Mouse (Mus musculus) retina, postnatal 1 day (tissue): Measurements from ENCODE around the gene Fam169b.
"Not testable (repeated sequence)": the region's sequence is repeated elsewhere in the genome, so short reads cannot be mapped to it uniquely, and the experiment has no call there.

ENCODE experiments used
- DNase-seq: peaks from one replicate; pipeline ENCODE4 v3.0.0-alpha.2; 2012

Gene Fam169b

DNA sequence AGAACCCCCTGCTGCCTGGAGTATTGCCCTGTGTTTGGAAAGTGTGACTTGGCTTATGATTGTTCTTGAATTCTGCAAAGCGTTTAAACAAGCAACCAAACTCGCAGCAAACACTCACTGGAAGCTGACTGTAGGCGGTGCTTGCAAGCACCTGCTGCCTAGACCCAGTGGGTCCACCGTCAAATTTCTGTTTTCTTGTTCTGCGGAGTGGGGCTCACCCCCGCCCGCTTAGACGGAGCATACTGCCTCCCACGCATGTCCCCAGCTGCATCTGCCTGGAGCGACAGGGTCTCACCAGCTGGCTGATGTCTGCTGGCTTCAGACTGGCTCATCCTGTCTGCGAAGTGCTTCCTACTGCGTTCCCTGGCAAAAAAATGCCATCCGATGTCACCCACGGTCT, 9.1 kb upstream of the Fam169b start:
- DNase-seq: peak; percentile 61

GRCm38 (mm10) chr7:68265391-68265790, 8.2 kb upstream of the Fam169b start:
- peak; percentile 68 for DNase-seq

- DNase-seq: no peak
Observed at GRCm38 (mm10) chr7:68266691-68267090, 6.9 kb upstream of the Fam169b start.

DNA sequence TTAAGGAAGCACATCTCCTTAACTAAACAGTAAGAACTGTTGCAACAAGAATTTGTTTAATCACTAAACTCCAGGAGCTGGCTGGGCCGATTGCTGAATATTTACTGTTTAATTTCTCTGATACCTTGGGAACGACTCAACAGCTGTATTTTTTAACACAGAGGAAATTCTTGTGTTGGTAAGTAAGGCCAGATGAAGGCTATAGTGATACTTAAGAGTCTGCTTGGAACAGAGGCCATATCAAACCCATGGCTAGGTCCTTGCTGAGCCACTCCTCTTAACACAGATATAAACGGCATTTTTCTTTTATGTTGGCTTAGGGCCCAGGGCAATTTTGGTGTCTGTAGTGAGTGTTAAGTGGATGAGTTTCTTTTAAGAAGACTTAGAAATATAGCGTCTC, 3.1 kb upstream of the Fam169b start:
- DNase-seq: no peak

DNA sequence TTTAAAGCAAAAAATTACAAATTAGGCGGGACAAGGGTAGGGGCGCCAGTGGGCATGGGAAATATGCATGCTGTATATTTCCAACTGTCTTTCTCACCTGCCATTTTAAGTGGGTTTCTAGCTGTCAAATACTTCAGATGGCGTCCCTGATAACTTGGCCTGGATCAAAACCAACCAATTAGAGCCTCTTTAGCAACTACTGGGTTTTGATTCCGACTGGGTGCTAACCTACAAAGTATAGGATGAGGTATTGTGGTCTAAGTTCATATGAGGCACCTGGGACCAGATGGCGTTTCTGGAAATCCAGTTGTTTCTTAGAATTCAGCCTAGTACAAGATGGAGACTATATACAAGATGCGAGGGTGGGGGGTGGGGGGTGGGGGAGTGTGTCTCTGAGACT, 1.8 kb upstream of the Fam169b start:
- no peak for DNase-seq

DNA sequence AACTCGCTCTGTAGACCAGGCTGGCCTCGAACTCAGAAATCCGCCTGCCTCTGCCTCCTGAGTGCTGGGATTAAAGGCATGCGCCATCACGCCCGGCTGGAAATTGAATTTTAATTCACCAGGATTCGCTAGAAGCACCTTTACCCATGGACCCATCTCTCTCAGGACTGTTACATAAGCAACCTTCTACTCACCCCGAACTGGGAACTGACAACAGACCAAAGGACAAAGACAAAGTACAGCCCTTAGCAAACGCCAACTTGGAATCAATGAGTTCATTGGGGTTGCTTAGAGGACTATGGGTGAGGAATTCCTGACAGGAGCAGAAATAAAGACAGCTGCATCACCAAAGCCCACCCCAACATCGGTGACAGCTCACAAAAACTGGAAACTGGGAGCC, 1.0 kb upstream of the Fam169b start:
- DNase-seq: no peak

- DNase-seq: no peak
Observed at GRCm38 (mm10) chr7:68274218-68274617, 579 bp downstream of the Fam169b start.

DNA sequence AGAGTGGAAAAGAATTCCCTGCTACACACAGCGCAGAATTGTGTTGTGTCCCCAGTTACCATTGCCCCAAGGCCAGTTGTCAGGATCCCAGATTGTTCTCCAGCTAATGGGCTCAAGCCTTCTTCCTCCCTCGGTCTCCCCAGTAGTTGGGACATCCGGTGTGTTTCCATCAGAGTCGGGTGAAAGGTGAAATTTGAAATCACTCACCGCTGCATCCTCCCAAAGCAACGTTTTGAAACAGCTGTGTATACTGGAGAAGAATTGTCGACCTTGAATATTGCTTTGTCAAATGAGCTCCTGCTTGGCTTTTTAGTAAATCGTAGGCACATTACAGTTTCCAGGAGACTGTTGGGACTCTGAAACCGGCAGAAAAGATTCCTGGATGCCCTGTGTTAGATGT, 1.3 kb downstream of the Fam169b start:
- no peak for DNase-seq

GRCm38 (mm10) chr7:68275445-68275837, 1.8 kb downstream of the Fam169b start:
- not testable (repeated sequence) for DNase-seq

GRCm38 (mm10) chr7:68275838-68276731, 2.4 kb downstream of the Fam169b start:
- peak; percentile 32 for DNase-seq

GRCm38 (mm10) chr7:68277054-68277896, 3.6 kb downstream of the Fam169b start:
- no peak for DNase-seq

DNA sequence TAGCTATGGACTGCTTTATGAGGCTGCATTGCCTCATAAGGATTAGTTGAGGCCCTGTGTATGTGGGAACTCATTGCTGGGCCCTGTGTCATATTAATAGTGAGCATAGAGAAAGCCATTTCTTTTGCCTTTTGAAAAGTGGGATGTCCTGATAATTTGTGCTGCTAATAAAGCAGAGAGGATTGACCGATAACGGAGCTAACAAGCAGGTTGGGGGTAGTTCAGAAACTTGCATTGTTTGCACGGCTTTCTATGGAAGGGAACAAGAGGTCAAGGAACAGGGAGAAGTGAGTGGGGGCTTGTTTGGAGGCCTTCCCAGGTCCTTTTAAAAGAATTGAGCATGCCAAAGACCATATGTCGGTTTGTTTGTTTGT, 4.2 kb downstream of the Fam169b start:
- DNase-seq: no peak

DNA sequence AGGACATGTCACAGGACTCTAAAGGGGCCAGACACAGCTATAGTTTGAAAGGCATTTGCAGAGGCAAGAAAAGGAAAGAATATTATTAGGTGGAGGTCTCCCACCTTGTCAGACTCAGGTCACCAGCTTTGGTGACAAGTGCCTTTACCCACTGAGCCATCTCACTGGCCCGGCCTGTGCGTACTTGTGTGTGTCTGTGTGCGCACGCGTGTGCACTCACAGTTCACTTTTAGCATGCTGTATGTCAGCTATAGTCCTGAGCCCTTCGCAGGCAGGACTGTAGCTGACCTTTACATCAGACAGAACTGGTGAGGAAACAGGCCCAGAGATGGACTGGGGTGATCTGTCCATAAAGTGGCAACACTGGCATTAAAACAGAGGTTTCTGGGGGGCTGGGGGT, 4.7 kb downstream of the Fam169b start:
- no peak for DNase-seq

GRCm38 (mm10) chr7:68278908-68279307, 5.3 kb downstream of the Fam169b start:
- DNase-seq: no peak

- no peak for DNase-seq
Observed at GRCm38 (mm10) chr7:68279481-68279880, 5.8 kb downstream of the Fam169b start.

- no peak for DNase-seq
Observed at GRCm38 (mm10) chr7:68280352-68280869, 6.8 kb downstream of the Fam169b start.

DNA sequence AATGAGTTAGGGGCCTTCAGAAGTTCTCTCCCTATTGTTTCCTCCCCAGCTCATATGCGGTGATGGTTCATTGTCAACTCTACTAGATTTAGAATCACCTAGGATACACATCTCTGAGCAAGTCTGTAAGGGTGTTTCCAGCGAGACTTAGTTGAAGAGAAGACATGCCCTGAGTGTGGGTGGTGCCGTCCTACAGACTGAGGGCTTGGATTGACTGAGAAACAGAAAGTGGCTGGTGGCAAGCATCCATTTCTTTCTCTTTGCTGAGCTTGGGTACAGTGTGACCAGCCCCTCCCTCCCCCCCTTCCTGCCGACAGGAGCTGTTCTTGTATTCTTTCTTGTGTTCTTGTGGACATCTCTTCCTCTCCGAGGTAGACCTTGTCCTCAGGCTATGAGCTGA, 7.7 kb downstream of the Fam169b start:
- no peak for DNase-seq

- no peak for DNase-seq
Observed at GRCm38 (mm10) chr7:68282304-68283132, 8.9 kb downstream of the Fam169b start.

DNA sequence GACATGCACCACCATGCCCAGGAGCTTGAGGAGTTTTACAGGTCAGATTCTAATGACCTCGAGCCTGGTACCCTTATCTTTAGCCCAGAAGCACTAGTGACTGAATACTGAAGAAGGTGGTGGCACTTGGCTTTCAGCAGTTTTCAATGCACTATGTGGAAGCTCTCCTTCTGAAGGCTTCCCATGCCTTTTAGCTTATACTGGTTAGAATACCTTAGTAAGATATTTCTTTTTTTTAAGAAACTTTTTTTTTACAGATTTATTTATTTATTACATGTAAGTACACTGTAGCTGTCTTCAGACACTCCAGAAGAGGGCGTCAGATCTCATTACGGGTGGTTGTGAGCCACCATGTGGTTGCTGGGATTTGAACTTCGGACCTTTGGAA, 9.5 kb downstream of the Fam169b start:
- not testable (repeated sequence) for DNase-seq

- no peak for DNase-seq
Observed at GRCm38 (mm10) chr7:68283776-68284175, 10.1 kb downstream of the Fam169b start.

DNA sequence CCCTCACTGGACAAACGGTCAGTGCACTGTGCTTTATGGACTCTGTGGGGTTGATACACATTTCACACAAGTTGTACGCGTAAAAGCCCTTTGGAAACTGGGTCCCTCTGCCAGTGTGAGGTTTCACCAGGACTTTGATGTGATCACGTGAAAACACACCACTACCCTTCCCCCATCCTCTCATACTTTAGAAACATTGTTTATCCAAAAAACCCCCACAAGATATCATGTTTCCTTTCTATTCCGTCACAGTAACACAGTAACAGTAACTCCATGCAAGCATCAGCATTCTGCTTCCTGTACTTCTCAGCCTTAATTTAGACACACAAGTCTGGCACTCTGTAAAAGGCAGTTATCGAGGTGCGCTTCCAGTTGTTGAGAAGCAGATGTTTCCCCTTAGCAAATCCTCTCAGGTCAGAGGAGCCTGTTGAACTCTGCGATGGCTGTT, 12.2 kb downstream of the Fam169b start:
- DNase-seq: no peak
